Mouse (Mus musculus) midbrain, embryonic 13.5 days (tissue): ENCODE results near the gene Mrpl33. TPM values are rescaled to one million over a fixed set of nuclear protein-coding genes. Genes with fewer than 3 reads are reported as not detected.
A peak's percentile ranks its signal among the peaks of the same experiment; 100 is the strongest.

ENCODE experiments used
- ATAC-seq: fragments of 200-750 bp; cut with Nextera tagmentation; 2 replicates; pipeline ENCODE4 v1.8.0; 2017; ENCODE audit warnings: mild to moderate bottlenecking, moderate TSS enrichment, moderate library complexity
- H3K27ac ChIP-seq: fragments of 300-500 bp; sonication (generic); 2 replicates; pipeline ENCODE4 v1.5.1; 2015; ENCODE audit warnings: inconsistent platforms, mild to moderate bottlenecking, moderate library complexity
- H3K27me3 ChIP-seq: fragments of 300-500 bp; sonication (generic); 2 replicates; pipeline ENCODE4 v1.6.1; 2015; ENCODE audit warnings: mild to moderate bottlenecking, inconsistent platforms
- H3K36me3 ChIP-seq: fragments of 300-500 bp; sonication (generic); 2 replicates; pipeline ENCODE4 v1.6.1; 2015; ENCODE audit warnings: mild to moderate bottlenecking, inconsistent platforms
- H3K4me1 ChIP-seq: fragments of 300-500 bp; sonication (generic); replicated peaks from 2 replicates; pipeline ENCODE4 v1.6.1; 2015; ENCODE audit warnings: inconsistent platforms
- H3K4me2 ChIP-seq: fragments of 300-500 bp; sonication (generic); replicated peaks from 2 replicates; pipeline ENCODE4 v1.6.1; 2015; ENCODE audit warnings: moderate library complexity, mild to moderate bottlenecking, inconsistent platforms
- H3K4me3 ChIP-seq: fragments of 300-500 bp; sonication (generic); replicated peaks from 2 replicates; pipeline ENCODE4 v1.5.1; 2015; ENCODE audit warnings: mild to moderate bottlenecking, inconsistent platforms
- H3K9ac ChIP-seq: fragments of 300-500 bp; sonication (generic); replicated peaks from 2 replicates; pipeline ENCODE4 v1.6.1; 2015; ENCODE audit warnings: mild to moderate bottlenecking, inconsistent platforms
- H3K9me3 ChIP-seq: fragments of 300-500 bp; sonication (generic); 2 replicates; pipeline ENCODE4 v1.6.1; 2016; ENCODE audit warnings: mild to moderate bottlenecking, inconsistent platforms
- WGBS: fragments of 180-500 bp; shearing (Covaris S2); methylation state at CpG from one replicate; pipeline ENCODE4 v1.1.7; 2015; 5-methylcytosine and 5-hydroxymethylcytosine counted together
- polyA plus RNA-seq: library from polyadenylated mRNA; unstranded; fragments of >200 nt; fragmentation: Nextera tagmentation; extraction: Ambion mirVana; gene quantifications from 2 replicates; pipeline ENCODE4 v1.2.1, GENCODE M21; 2015

The Mrpl33 gene
- polyA plus RNA-seq, 1 experiment from 2014 or later = 188 TPM

DNA sequence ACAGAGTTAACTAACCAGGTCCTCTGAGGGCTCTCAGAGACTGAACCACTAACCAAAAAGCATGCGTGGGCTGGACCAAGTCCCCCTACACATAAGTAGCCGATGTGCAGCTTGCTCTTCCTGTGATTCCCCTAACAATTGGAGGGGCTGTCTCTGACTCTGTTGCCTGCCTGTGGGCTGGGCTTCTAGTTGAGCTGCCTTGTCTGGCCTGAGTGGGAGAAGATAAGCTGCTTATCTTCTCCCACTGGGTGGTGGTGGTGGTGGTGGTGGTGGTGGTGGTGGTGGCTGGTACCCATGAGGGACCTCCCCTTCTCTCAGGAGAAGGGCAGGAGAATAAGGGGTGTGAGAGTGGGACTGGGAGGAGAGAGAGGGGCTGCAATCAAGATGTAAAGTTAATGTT, 89.3 kb downstream of the Mrpl33 start:
- Histone ChIP-seq H3K4me1 (no peaks in the 10 kb centered on the region), H3K27me3 (no peaks in the 10 kb centered on the region), H3K4me3 (no peak overlapping the region), H3K9me3 (no peaks in the 10 kb centered on the region), H3K36me3 (no peaks in the 10 kb centered on the region), H3K4me2 (no peak overlapping the region), H3K27ac (no peak overlapping the region), H3K9ac (no peak overlapping the region)
- WGBS = 33% methylated on average over 2 of the region's 2 CpGs
- no peak for ATAC-seq

DNA sequence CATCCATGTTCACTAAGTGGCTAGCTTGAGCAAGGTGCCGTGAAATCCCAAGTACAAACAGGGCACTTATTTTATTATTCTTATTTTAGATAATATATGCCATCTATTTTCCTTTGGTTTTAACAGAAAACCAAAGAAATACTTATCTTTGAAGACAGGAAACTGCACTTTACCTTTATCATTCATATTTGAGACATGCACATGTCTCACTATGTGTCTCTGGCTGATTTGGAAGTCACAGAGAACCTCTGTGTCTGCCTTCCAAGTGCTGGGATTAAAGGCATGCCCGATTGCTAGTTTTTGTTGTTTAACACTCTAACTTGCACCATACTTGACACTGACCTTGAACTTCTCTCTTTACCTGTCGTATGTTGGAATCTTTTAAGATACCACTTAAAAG, 91.2 kb downstream of the Mrpl33 start:
- H3K27ac ChIP-seq = no peak overlapping the region
- H3K36me3 ChIP-seq = no peaks in the 10 kb centered on the region
- H3K4me1 ChIP-seq = no peaks in the 10 kb centered on the region
- no peak overlapping the region for H3K4me3 ChIP-seq
- ATAC-seq = no peak
- H3K4me2 ChIP-seq = no peak overlapping the region
- no peak overlapping the region for H3K9ac ChIP-seq
- WGBS = 91% methylated on average over 3 of the region's 3 CpGs
- H3K9me3 ChIP-seq = no peaks in the 10 kb centered on the region
- no peaks in the 10 kb centered on the region for H3K27me3 ChIP-seq

GRCm38 (mm10) chr5:31693191-31693590, 96.5 kb downstream of the Mrpl33 start:
- no peaks in the 10 kb centered on the region for H3K27me3 ChIP-seq
- no peak for ATAC-seq
- no peak overlapping the region for H3K4me2 ChIP-seq
- no peak overlapping the region for H3K9ac ChIP-seq
- H3K4me1 ChIP-seq = peaks cover 7% of the 10 kb centered on the region
- no peak overlapping the region for H3K27ac ChIP-seq
- H3K36me3 ChIP-seq = no peaks in the 10 kb centered on the region
- H3K4me3 ChIP-seq = no peak overlapping the region
- no peaks in the 10 kb centered on the region for H3K9me3 ChIP-seq

DNA sequence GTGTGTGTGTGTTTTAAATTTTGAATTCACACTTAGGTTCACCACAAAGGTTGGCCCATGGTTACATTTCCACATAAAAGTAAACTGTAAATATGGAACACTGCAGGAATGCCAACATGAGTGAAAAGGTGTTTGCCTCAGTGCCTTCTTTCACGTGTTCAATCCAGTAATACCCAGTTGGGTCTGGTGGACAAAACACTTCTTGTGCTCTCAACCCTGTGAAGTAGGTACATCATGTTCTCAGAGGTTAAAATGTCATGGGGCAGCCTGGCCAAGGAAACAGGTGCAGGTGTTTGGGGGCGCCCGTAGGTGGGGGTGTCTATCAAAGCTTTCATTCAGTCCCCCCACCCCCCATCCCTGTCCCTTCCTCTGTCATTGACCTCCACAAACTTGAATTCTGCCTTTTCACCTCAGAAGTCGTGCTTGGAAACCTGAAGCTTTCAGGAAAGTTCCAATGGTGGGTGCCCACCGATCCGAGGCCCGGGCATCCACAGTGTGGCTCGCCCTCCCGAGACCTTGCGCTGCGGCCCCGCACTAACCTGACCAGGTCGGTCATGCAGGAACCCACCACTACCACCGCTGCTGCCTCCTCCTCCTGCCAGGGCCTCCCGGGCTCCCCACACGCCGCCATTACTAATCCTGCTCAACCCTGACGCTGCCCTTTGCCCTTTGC, 100.4 kb downstream of the Mrpl33 start, which contains the start of gene Rbks:
Gene Rbks (minus strand): TSS at position 657 of the 673 bp plus-strand sequence.
- Histone ChIP-seq H3K27ac (peak within 1 kb of the TSS; percentile 92), H3K27me3 (no peaks in the 10 kb centered on the region), H3K4me1 (peaks cover 10% of the 10 kb centered on the region), H3K9ac (peak within 1 kb of the TSS; percentile 85), H3K9me3 (no peaks in the 10 kb centered on the region), H3K36me3 (no peaks in the 10 kb centered on the region), H3K4me3 (peak within 1 kb of the TSS; percentile 79), H3K4me2 (peak within 1 kb of the TSS; percentile 80)
- 10% methylated on average over 18 of the region's 18 CpGs for WGBS
- peak; percentile 82 for ATAC-seq

DNA sequence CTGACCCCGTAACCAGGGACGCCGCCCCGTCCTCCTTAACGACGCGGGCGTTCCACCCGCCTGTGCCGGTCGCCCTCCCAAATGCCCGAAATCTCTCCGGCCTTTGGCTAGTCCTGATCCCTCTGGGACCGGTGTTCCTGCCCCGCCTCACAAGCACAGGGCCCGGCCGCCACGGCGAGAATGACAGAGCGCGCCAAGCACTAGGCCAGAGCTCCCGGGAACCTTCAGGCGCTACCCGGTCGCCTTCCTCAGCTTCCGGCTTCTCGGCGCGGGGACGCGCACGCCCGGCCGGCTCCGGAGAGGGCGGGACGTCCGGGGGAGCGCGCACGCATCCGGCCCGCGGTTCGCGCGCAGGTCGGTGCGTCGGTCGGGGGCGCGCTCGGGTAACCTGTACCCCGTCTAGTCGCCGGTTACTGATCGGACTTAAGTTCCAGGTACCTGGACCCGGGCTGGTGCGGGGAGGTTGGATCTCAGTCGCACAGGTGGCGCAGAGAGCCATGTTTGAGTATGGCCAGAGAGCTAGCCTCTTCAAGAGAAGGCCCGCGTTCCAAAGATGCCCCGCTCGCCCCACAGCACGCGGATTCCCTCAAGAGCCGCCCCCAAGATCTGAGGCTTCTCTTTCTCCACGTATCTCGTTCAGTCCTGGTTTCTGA, 101.0 kb downstream of the Mrpl33 start, which contains the start of gene Babam2:
Gene Babam2 (plus strand): TSS at position 41 of the 653 bp plus-strand sequence.
- peak within 1 kb of the TSS; percentile 79 for H3K4me3 ChIP-seq
- peak within 1 kb of the TSS; percentile 92 for H3K27ac ChIP-seq
- no peaks in the 10 kb centered on the region for H3K27me3 ChIP-seq
- peak; percentile 98 for ATAC-seq
- peak within 1 kb of the TSS; percentile 80 for H3K4me2 ChIP-seq
- H3K4me1 ChIP-seq = peaks cover 10% of the 10 kb centered on the region
- WGBS = under 1% methylated on average over 70 of the region's 71 CpGs
- no peaks in the 10 kb centered on the region for H3K36me3 ChIP-seq
- H3K9ac ChIP-seq = peak within 1 kb of the TSS; percentile 85
- H3K9me3 ChIP-seq = no peaks in the 10 kb centered on the region

DNA sequence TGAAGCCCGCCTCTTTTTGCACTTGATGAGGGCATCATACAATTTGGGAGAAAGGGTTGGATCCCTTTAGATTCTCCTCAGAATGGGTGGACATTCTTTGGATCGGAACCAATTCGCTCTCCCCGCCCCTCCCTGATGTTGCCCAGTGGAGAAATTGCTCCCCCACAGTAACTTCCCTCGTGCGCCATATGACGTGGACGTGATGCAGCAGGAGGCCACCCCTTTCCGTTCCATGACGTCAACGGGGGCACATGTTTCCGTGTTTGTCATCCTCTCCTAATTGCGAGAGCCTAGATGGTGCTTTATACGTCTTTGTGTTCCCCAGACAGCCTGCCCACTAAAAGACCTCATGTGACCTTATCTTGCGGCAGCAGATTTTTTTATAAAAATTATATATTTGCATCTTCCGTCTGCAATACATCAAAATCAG, 101.6 kb downstream of the Mrpl33 start:
- Histone ChIP-seq H3K4me2 (peak overlapping the region; percentile 80), H3K27ac (peak overlapping the region; percentile 92), H3K27me3 (no peaks in the 10 kb centered on the region), H3K9me3 (no peaks in the 10 kb centered on the region), H3K4me3 (peak overlapping the region; percentile 79), H3K36me3 (peaks cover 1% of the 10 kb centered on the region; the same call in 1 of the 2 replicates), H3K9ac (peak overlapping the region; percentile 85), H3K4me1 (peaks cover 10% of the 10 kb centered on the region)
- peak; percentile 73 for ATAC-seq
- WGBS = 4% methylated on average over 16 of the region's 16 CpGs

- Histone ChIP-seq H3K27me3 (no peaks in the 10 kb centered on the region), H3K9ac (0 out of 2 replicates have a peak overlapping the region, but pooled peaks have one; percentile 85), H3K4me2 (peak overlapping the region; percentile 28; the same call in 1 of the 2 replicates), H3K4me1 (peaks cover 10% of the 10 kb centered on the region), H3K4me3 (peak overlapping the region; percentile 79; the same call in 1 of the 2 replicates), H3K27ac (no peak overlapping the region), H3K36me3 (peaks cover 5% of the 10 kb centered on the region; the same call in 1 of the 2 replicates), H3K9me3 (no peaks in the 10 kb centered on the region)
- 57% methylated on average over 4 of the region's 4 CpGs for WGBS
- ATAC-seq = no peak
These were observed 102.2 kb downstream of the Mrpl33 start for GRCm38 (mm10) chr5:31698931-31699330.

- no peak for ATAC-seq
- H3K9me3 ChIP-seq = no peaks in the 10 kb centered on the region
- H3K27me3 ChIP-seq = no peaks in the 10 kb centered on the region
- H3K4me2 ChIP-seq = no peak overlapping the region
- no peak overlapping the region for H3K4me3 ChIP-seq
- H3K36me3 ChIP-seq = peaks cover 6% of the 10 kb centered on the region; the same call in 1 of the 2 replicates
- no peak overlapping the region for H3K27ac ChIP-seq
- no peak overlapping the region for H3K9ac ChIP-seq
- H3K4me1 ChIP-seq = peaks cover 10% of the 10 kb centered on the region
These were observed 102.7 kb downstream of the Mrpl33 start for GRCm38 (mm10) chr5:31699397-31699796.

DNA sequence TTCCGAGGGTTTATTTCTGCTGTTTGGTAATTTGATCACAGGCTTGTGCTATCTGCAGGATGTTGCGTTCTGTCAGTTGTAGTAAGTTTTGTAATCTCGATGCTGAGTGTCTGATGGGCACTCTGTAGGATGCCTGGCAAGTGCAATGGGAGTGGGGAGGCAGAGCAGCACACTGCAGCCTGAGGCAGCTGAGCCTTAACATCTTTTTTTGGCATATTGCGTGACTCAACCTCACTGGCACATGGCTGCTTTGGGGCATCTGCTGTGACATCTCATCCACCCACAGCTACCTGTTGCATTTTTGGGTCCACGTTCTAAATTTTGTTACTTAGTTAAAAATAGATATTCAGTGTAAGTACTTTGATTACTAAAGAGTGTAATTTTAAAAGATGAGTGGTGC, 108.2 kb downstream of the Mrpl33 start:
- no peak overlapping the region for H3K9ac ChIP-seq
- no peaks in the 10 kb centered on the region for H3K9me3 ChIP-seq
- H3K4me1 ChIP-seq = no peaks in the 10 kb centered on the region
- H3K27ac ChIP-seq = no peak overlapping the region
- WGBS = 95% methylated on average over 5 of the region's 5 CpGs
- H3K36me3 ChIP-seq = peaks cover 10% of the 10 kb centered on the region
- H3K4me3 ChIP-seq = no peak overlapping the region
- ATAC-seq = no peak
- no peaks in the 10 kb centered on the region for H3K27me3 ChIP-seq
- H3K4me2 ChIP-seq = no peak overlapping the region

DNA sequence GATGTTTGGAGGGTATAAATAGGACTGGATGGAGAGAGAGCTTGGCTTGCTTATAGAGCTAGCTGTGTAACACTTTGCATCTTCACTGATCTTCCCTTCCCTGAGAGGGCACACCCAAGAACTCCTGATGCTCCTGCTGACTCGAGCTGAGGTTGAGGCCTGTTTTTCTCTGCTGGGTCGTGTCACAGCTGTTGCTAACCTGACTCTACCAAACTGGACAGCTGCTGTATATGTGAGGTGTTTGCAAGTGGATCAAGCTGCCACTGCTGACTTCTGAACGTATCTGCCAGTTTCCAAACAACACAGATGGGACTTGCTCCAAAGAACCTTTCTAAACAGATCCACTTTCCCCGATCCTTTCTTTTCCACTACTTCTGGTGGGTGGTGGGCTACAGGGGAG, 110.1 kb downstream of the Mrpl33 start:
- WGBS = 89% methylated on average over 4 of the region's 4 CpGs
- H3K36me3 ChIP-seq = peaks cover 10% of the 10 kb centered on the region
- no peak for ATAC-seq

GRCm38 (mm10) chr5:31709389-31709788, 112.7 kb downstream of the Mrpl33 start:
- no peaks in the 10 kb centered on the region for H3K4me1 ChIP-seq
- no peak overlapping the region for H3K4me2 ChIP-seq
- no peak for ATAC-seq
- 65% methylated on average over 1 of the region's 1 CpGs for WGBS
- no peak overlapping the region for H3K27ac ChIP-seq
- H3K27me3 ChIP-seq = no peaks in the 10 kb centered on the region
- H3K4me3 ChIP-seq = no peak overlapping the region
- no peak overlapping the region for H3K9ac ChIP-seq
- peaks cover 4% of the 10 kb centered on the region; the same call in 1 of the 2 replicates for H3K36me3 ChIP-seq
- no peaks in the 10 kb centered on the region for H3K9me3 ChIP-seq

More for the DNA sequence above, 110.1 kb downstream of the Mrpl33 start:
- no peaks in the 10 kb centered on the region for H3K27me3 ChIP-seq
- H3K9me3 ChIP-seq = no peaks in the 10 kb centered on the region
- no peak overlapping the region for H3K27ac ChIP-seq
- no peak overlapping the region for H3K9ac ChIP-seq
- H3K4me2 ChIP-seq = no peak overlapping the region
- no peak overlapping the region for H3K4me3 ChIP-seq
- H3K4me1 ChIP-seq = no peaks in the 10 kb centered on the region

DNA sequence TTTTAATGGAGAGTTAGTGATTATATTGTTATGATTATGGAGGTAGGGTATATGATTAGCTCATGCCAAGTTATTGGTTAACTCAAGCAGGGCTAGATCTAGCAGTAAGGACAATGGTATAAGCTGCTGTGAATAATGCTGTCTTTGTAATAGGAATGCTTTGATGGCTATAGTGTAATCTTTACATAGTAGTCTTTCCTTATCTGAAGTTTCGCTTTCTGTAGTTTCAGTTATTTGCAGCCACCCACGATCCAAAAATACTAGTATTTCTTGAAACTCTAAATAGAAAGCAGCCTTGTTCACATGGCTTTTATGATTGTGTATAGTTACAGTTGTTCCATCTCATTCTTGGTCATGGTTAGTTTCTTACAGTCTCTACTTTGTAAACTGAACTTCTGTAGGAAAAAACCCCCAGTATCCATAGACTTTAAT, 116.6 kb downstream of the Mrpl33 start:
- H3K27ac ChIP-seq = no peak overlapping the region
- H3K27me3 ChIP-seq = no peaks in the 10 kb centered on the region
- no peak for ATAC-seq
- H3K9me3 ChIP-seq = no peaks in the 10 kb centered on the region
- 0 out of 2 replicates have a peak, but pooled peaks cover 4% of the 10 kb centered on the region for H3K36me3 ChIP-seq
- H3K4me1 ChIP-seq = no peaks in the 10 kb centered on the region
- H3K4me3 ChIP-seq = no peak overlapping the region
- H3K4me2 ChIP-seq = no peak overlapping the region
- H3K9ac ChIP-seq = no peak overlapping the region
- WGBS = 84% methylated on average over 2 of the region's 2 CpGs
